Mouse (Mus musculus) lung, postnatal 0 days (tissue): Measurements from ENCODE around the gene Cd79b.

Source experiments
- CTCF ChIP-seq: IDR thresholded peaks from 2 replicates; pipeline ENCODE4 v1.5.1; 2016; ENCODE audit warnings: antibody characterized with exemption, mild to moderate bottlenecking
- EP300 ChIP-seq: IDR thresholded peaks from 2 replicates; pipeline ENCODE4 v1.6.1; 2016; ENCODE audit warnings: antibody characterized with exemption, mild to moderate bottlenecking, control low read depth

- no peak for TF ChIP-seq EP300
- no peak for TF ChIP-seq CTCF
These were observed 30.4 kb downstream of the Cd79b start for GRCm38 (mm10) chr11:106284126-106284525.
